Mouse (Mus musculus): ENCODE measurements at regions not wholly inside any gene's neighbourhood (a gene's known extent, or its start where the extent isn't known, plus 50 kb on each side); places are given as distances from the start of the nearest gene placed in this dataset. TPM values are rescaled to one million over a fixed set of nuclear protein-coding genes. Genes with fewer than 3 reads are reported as not detected.

GRCm38 (mm10) chr8:34251934-34252333 lies 140.4 kb upstream of the Gm10131 start:
- Histone ChIP-seq H3K4me3 (ENCODE audit: low read depth, low read length) (no peak overlapping the region), H3K36me3 (ENCODE audit: control insufficient read depth, insufficient read depth, low read length) (no peaks in the 10 kb centered on the region), H3K9me3 (ENCODE audit: control insufficient read depth, low read length) (no peaks in the 10 kb centered on the region), H3K4me1 (replicated peaks; ENCODE audit: control insufficient read depth, insufficient read depth, low read length) (no peaks in the 10 kb centered on the region), H3K9ac (ENCODE audit: low read depth, low read length) (no peak overlapping the region), H3K4me2 (no peak overlapping the region), H3K27me3 (replicated peaks; ENCODE audit: control insufficient read depth, insufficient read depth, low read length) (no peaks in the 10 kb centered on the region), H3K27ac (ENCODE audit: low read depth, low read length) (no peak overlapping the region)
- 86% methylated on average over 7 of the region's 7 CpGs for WGBS
- DNase-seq (ENCODE audit: low spot score) (no peak), ATAC-seq (replicated peaks; ENCODE audit: low FRiP score) (no peak)

DNA sequence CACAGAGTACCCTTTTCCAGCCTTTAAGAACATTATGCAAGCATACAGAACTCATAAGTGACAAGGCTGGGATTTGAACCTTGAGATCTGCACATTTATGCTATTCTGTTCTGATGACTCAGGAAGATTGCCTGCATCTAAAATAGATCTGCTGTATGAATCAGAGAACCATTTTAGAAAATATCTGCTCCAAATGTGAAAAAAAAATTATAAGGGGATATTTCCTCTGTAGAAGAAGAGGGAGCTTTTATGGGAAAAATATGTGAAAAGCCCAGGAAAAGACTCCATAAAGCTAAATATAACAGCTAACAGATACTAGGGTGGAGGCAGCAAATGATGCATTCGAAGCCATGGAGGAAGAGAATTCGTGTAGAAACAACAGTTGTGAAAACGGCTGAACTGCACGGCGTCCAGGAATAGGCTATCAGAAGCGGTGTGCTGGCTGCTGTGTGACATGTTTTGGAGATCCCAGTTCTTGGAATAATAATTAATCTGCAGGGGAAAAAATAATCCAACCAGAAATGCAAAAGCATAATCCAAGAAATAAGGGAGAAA lies 127.9 kb upstream of the Gm10131 start:
- Histone ChIP-seq H3K4me2 (no peak overlapping the region), H3K4me3 (ENCODE audit: low read depth, low read length) (no peak overlapping the region), H3K9ac (ENCODE audit: low read depth, low read length) (no peak overlapping the region), H3K36me3 (ENCODE audit: control insufficient read depth, insufficient read depth, low read length) (no peaks in the 10 kb centered on the region), H3K9me3 (ENCODE audit: control insufficient read depth, low read length) (no peaks in the 10 kb centered on the region), H3K27me3 (replicated peaks; ENCODE audit: control insufficient read depth, insufficient read depth, low read length) (no peaks in the 10 kb centered on the region), H3K4me1 (replicated peaks; ENCODE audit: control insufficient read depth, insufficient read depth, low read length) (no peaks in the 10 kb centered on the region), H3K27ac (ENCODE audit: low read depth, low read length) (no peak overlapping the region)
- ATAC-seq (replicated peaks; ENCODE audit: low FRiP score) (no peak), DNase-seq (ENCODE audit: low spot score) (no peak)
- WGBS = 90% methylated on average over 6 of the region's 6 CpGs

DNA sequence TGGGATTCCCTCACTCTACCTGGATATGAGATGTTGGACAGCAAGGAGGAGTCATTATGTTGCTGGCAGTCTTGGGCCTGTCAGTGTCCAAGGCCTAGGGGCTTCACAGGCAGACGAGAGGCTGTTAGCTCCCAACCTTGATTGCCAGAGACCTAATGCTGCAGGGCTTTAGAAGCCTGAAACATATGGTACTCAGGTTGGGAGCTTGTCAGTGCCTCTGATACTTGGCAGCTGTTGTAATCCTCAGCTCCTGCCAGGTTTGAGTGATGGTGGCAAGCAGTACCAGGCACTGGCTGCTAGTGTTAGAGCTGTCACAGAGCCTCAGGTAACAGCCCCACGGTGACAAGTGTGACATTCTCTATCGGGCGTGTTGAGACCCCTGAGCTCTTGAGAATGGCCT lies 122.2 kb upstream of the Gm10131 start:
- H3K4me3 ChIP-seq (ENCODE audit: low read depth, low read length) = no peak overlapping the region
- DNase-seq (ENCODE audit: low spot score) = no peak
- ATAC-seq (replicated peaks; ENCODE audit: low FRiP score) = no peak

GRCm38 (mm10) chr8:34229477-34229876 lies 117.9 kb upstream of the Gm10131 start:
- H3K36me3 ChIP-seq (ENCODE audit: control insufficient read depth, insufficient read depth, low read length) = no peaks in the 10 kb centered on the region
- ATAC-seq (replicated peaks; ENCODE audit: low FRiP score) (no peak), DNase-seq (ENCODE audit: low spot score) (no peak)
- H3K9ac ChIP-seq (ENCODE audit: low read depth, low read length) = no peak overlapping the region
- H3K4me1 ChIP-seq (replicated peaks; ENCODE audit: control insufficient read depth, insufficient read depth, low read length) = no peaks in the 10 kb centered on the region
- H3K27ac ChIP-seq (ENCODE audit: low read depth, low read length) = no peak overlapping the region
- H3K4me3 ChIP-seq (ENCODE audit: low read depth, low read length) = no peak overlapping the region
- H3K27me3 ChIP-seq (replicated peaks; ENCODE audit: control insufficient read depth, insufficient read depth, low read length) = no peaks in the 10 kb centered on the region
- H3K4me2 ChIP-seq = no peak overlapping the region
- H3K9me3 ChIP-seq (ENCODE audit: control insufficient read depth, low read length) = no peaks in the 10 kb centered on the region
- 57% methylated on average over 3 of the region's 3 CpGs for WGBS

More for the DNA sequence above, 122.2 kb upstream of the Gm10131 start:
- no peaks in the 10 kb centered on the region for H3K27me3 ChIP-seq (replicated peaks; ENCODE audit: control insufficient read depth, insufficient read depth, low read length)
- H3K9me3 ChIP-seq (ENCODE audit: control insufficient read depth, low read length) = no peaks in the 10 kb centered on the region
- H3K27ac ChIP-seq (ENCODE audit: low read depth, low read length) = no peak overlapping the region
- no peaks in the 10 kb centered on the region for H3K36me3 ChIP-seq (ENCODE audit: control insufficient read depth, insufficient read depth, low read length)
- no peak overlapping the region for H3K9ac ChIP-seq (ENCODE audit: low read depth, low read length)
- H3K4me2 ChIP-seq = no peak overlapping the region
- 73% methylated on average over 4 of the region's 4 CpGs for WGBS
- no peaks in the 10 kb centered on the region for H3K4me1 ChIP-seq (replicated peaks; ENCODE audit: control insufficient read depth, insufficient read depth, low read length)

DNA sequence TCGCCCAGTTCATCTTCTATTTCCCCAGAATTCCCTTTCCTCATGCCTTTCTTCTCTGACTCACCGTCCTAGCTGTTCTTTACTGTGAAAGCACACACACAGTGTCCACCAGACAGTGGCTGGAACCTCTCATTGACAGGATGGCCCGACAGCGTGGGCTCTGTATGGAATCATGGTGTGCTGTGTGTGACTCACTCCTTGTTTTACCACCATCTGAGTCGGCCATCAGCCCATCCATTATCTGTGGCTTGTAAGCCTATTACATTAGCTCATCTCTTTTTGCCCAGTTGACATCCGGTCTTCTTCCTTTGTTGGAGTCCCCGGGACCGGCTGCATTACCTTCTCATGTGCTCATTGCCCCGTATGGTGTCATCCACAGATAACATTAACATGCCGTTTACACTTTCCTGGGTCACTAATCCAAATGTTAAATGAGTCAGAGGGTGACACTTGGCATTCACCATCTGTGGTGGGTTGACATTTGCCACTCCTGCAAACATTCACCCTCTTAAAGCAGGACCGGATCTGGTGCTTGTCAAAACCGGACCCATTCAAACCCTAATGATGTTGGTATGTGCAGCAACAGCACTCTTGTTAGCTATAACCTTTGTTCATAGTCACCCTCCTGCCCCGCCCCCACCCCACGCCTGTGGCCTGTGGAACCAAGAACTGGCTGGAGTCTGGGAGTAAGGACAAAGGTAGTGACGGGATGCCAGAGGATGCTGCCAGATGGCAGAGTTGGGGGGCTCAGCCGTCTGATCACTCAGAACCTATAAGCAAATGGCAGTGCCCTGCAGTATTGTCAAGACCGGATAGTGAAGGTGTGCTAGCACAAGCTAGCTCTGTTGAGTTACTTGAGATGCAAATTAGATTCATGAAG lies 113.7 kb upstream of the Gm10131 start:
- H3K9ac ChIP-seq (ENCODE audit: low read depth, low read length) = no peak overlapping the region
- WGBS = 44% methylated on average over 17 of the region's 17 CpGs
- DNase-seq (ENCODE audit: low spot score) (no peak), ATAC-seq (replicated peaks; ENCODE audit: low FRiP score) (no peak)
- no peaks in the 10 kb centered on the region for H3K36me3 ChIP-seq (ENCODE audit: control insufficient read depth, insufficient read depth, low read length)
- H3K9me3 ChIP-seq (ENCODE audit: control insufficient read depth, low read length) = no peaks in the 10 kb centered on the region
- H3K4me1 ChIP-seq (replicated peaks; ENCODE audit: control insufficient read depth, insufficient read depth, low read length) = no peaks in the 10 kb centered on the region
- H3K27me3 ChIP-seq (replicated peaks; ENCODE audit: control insufficient read depth, insufficient read depth, low read length) = no peaks in the 10 kb centered on the region
- H3K27ac ChIP-seq (ENCODE audit: low read depth, low read length) = no peak overlapping the region
- H3K4me2 ChIP-seq = no peak overlapping the region
- no peak overlapping the region for H3K4me3 ChIP-seq (ENCODE audit: low read depth, low read length)

DNA sequence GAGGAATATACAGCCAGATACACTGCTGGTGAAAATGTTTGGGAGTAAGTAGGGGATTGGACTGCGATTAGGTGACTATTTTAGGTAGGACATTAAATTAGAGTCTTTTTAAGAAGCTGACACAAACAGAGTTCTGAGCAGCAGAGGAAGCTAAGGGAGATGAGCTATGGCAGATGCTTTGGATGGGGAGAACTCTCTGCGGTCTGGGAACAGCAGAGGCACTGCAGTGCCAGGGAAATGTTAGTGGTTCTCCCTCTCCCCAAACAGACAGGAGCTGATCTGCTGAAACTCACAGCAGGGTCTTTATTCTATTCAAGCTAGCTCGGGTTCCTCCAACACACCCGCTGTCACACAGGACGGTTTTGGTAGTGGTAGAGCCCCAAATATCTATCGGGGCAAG lies 110.7 kb upstream of the Gm10131 start:
- H3K27me3 ChIP-seq (replicated peaks; ENCODE audit: control insufficient read depth, insufficient read depth, low read length) = no peaks in the 10 kb centered on the region
- no peak overlapping the region for H3K9ac ChIP-seq (ENCODE audit: low read depth, low read length)
- no peaks in the 10 kb centered on the region for H3K4me1 ChIP-seq (replicated peaks; ENCODE audit: control insufficient read depth, insufficient read depth, low read length)
- WGBS = 75% methylated on average over 6 of the region's 6 CpGs
- DNase-seq (ENCODE audit: low spot score) (no peak), ATAC-seq (replicated peaks; ENCODE audit: low FRiP score) (no peak)
- H3K27ac ChIP-seq (ENCODE audit: low read depth, low read length) = no peak overlapping the region
- H3K9me3 ChIP-seq (ENCODE audit: control insufficient read depth, low read length) = no peaks in the 10 kb centered on the region
- no peaks in the 10 kb centered on the region for H3K36me3 ChIP-seq (ENCODE audit: control insufficient read depth, insufficient read depth, low read length)
- no peak overlapping the region for H3K4me3 ChIP-seq (ENCODE audit: low read depth, low read length)
- H3K4me2 ChIP-seq = no peak overlapping the region

Small RNAs in the stretch of these regions (microRNA-seq; reads per million reads assigned to microRNA genes)
- gene Gm23177 (ENCODE audit: borderline number of aligned reads) = not detected

Measured in liver, embryonic 11.5 days (tissue).